Mouse (Mus musculus) hindbrain, embryonic 11.5 days (tissue): Measurements from ENCODE around the gene Map3k6. TPM values are rescaled to one million over a fixed set of nuclear protein-coding genes. Genes with fewer than 3 reads are reported as not detected.

Experiments
- ATAC-seq: fragments of 200-750 bp; cut with Nextera tagmentation; 2 replicates; pipeline ENCODE4 v1.8.0; 2017; ENCODE audit warnings: mild to moderate bottlenecking, moderate TSS enrichment, moderate library complexity; ENCODE audit not compliant: low FRiP score
- DNase-seq: peaks from one replicate; pipeline ENCODE4 v3.0.0-alpha.2; 2015; ENCODE audit warnings: low spot score
- H3K27ac ChIP-seq: fragments of 300-500 bp; sonication (generic); 2 replicates; pipeline ENCODE4 v1.5.1; 2014; ENCODE audit warnings: mild to moderate bottlenecking, low read depth, low read length
- H3K27me3 ChIP-seq: fragments of 300-500 bp; sonication (generic); 2 replicates; pipeline ENCODE4 v1.6.1; 2014; ENCODE audit warnings: mild to moderate bottlenecking, low read length, moderate library complexity, mixed read lengths; ENCODE audit not compliant: control insufficient read depth, insufficient read depth
- H3K36me3 ChIP-seq: fragments of 300-500 bp; sonication (generic); 2 replicates; pipeline ENCODE4 v1.6.1; 2014; ENCODE audit warnings: mild to moderate bottlenecking, low read length, moderate library complexity, mixed read lengths; ENCODE audit not compliant: control insufficient read depth, insufficient read depth
- H3K4me1 ChIP-seq: fragments of 300-500 bp; sonication (generic); replicated peaks from 2 replicates; pipeline ENCODE4 v1.6.1; 2014; ENCODE audit warnings: low read length, mixed read lengths; ENCODE audit not compliant: control insufficient read depth, insufficient read depth
- H3K4me2 ChIP-seq: fragments of 300-500 bp; sonication (generic); replicated peaks from 2 replicates; pipeline ENCODE4 v1.6.1; 2014; ENCODE audit warnings: mild to moderate bottlenecking, low read depth, low read length
- H3K4me3 ChIP-seq: fragments of 300-500 bp; sonication (generic); 2 replicates; pipeline ENCODE4 v1.5.1; 2014; ENCODE audit warnings: low read depth, low read length
- H3K9ac ChIP-seq: fragments of 300-500 bp; sonication (generic); 2 replicates; pipeline ENCODE4 v1.6.1; 2014; ENCODE audit warnings: low read depth, low read length
- H3K9me3 ChIP-seq: fragments of 300-500 bp; sonication (generic); 2 replicates; pipeline ENCODE4 v1.6.1; 2016; ENCODE audit warnings: low read length; ENCODE audit not compliant: control insufficient read depth
- WGBS: fragments of 180-500 bp; shearing (Covaris S2); extraction: QIAGEN DNeasy Blood & Tissue Kit; methylation state at CpG from one replicate; pipeline ENCODE4 v1.1.7; 2014; 5-methylcytosine and 5-hydroxymethylcytosine counted together
- polyA plus RNA-seq: library from polyadenylated mRNA; unstranded; fragments of >200 nt; fragmentation: Nextera tagmentation; extraction: Ambion mirVana; gene quantifications from 2 replicates; pipeline ENCODE4 v1.2.1, GENCODE M21; 2014

The Map3k6 gene
- polyA plus RNA-seq, 1 experiment from 2014 or later: 3.0 TPM

DNA sequence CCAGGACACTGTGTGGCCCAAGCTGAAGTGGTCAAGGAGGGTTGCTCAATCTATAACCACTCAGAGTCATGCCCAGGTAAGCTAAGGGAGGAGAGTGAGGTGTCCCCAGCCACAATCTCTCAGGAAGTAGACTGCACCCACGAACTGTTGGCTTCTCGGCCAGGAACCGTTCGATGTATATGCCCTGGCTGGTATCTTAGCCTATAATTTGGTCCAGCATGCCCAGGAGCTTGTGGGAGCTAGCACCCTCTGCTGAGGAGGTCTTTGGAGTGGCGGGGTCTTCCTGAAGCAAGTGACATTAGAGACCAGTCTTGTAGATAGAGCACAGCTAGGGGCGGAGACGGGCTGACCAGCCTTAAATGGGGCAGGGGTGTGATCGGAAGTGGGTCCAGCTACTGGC lies 18.9 kb upstream of the Map3k6 start:
- Histone ChIP-seq H3K4me2 (no peak overlapping the region), H3K4me1 (0 out of 2 replicates have a peak, but pooled peaks cover 2% of the 10 kb centered on the region), H3K27ac (no peak overlapping the region), H3K9ac (no peak overlapping the region), H3K4me3 (no peak overlapping the region), H3K9me3 (no peaks in the 10 kb centered on the region), H3K27me3 (peaks cover 14% of the 10 kb centered on the region), H3K36me3 (no peaks in the 10 kb centered on the region)
- no peak for ATAC-seq
- no peak for DNase-seq
- WGBS: 84% methylated on average over 8 of the region's 8 CpGs

DNA sequence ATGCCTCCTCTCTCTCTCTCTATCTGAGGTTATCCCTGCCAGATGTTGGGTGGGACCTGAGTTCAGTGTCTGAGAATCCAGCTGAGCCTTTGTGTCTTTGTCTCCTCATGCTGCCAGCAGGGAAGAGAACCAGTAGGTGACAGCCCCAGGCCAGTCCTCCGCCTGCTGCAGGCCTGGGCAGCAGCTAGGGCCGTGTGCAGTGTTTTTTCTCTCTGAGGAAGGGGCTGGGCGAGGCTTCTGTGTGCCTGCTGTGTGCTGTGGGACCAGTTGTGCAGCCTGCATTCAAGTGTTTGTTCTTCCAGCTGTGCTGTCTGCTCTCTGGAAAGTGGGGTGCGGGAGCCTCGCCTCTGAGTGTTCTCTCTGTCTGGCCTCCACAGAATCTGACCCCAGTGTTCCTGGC lies 16.7 kb upstream of the Map3k6 start:
- Histone ChIP-seq H3K4me2 (no peak overlapping the region), H3K27me3 (peaks cover 14% of the 10 kb centered on the region), H3K4me3 (no peak overlapping the region), H3K9ac (no peak overlapping the region), H3K4me1 (0 out of 2 replicates have a peak, but pooled peaks cover 2% of the 10 kb centered on the region), H3K27ac (no peak overlapping the region), H3K36me3 (no peaks in the 10 kb centered on the region), H3K9me3 (no peaks in the 10 kb centered on the region)
- ATAC-seq (no peak), DNase-seq (no peak)
- 51% methylated on average over 5 of the region's 5 CpGs for WGBS

DNA sequence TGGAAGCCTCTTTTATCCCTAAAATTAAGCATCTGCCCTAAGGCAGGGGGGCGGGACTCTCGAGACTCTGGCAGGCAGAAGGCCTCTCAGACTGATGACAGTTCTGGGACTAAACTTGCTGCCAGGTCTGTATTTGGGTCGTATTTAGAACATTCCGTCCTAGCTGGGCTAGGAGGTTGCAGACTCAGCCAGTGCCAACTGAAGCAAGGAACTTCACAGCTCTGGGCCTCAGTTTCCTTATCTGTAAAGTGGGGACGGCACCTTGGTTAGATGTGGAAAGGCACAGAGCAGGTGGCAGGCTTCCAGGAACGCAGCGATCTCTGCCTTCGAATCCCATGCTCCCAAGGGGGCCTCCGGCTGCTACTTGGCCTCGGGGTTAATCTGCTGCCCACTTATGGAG lies 14.5 kb upstream of the Map3k6 start:
- DNase-seq: no peak
- WGBS: 76% methylated on average over 10 of the region's 10 CpGs

DNA sequence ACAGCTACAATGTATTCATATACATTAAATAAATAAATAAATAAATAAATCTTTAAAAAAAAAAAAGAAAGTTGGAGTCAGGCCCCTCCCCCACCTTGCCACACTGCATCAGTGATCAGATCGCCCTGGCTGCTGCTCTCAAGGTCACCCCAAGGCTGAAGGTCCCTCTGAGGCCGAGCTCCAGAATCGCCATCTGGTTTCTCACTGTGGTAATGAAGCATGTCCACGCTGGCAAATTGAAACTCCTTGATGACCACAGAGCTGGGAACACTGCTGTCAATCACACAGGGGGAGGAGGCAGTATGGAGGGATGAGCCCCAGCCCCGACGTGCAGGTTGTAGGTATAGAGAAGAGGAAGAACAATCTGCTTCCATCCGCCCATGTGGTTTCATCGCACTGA lies 13.0 kb upstream of the Map3k6 start:
- Histone ChIP-seq H3K27ac (no peak overlapping the region), H3K4me3 (no peak overlapping the region), H3K4me2 (no peak overlapping the region), H3K36me3 (no peaks in the 10 kb centered on the region), H3K4me1 (no peaks in the 10 kb centered on the region), H3K9ac (no peak overlapping the region), H3K9me3 (no peaks in the 10 kb centered on the region), H3K27me3 (no peaks in the 10 kb centered on the region)
- 50% methylated on average over 8 of the region's 8 CpGs for WGBS
- ATAC-seq (0 out of 2 replicates have a peak, but pooled peaks have one; percentile 38), DNase-seq (peak; percentile 44)

More for the DNA sequence above, 14.5 kb upstream of the Map3k6 start:
- Histone ChIP-seq H3K36me3 (no peaks in the 10 kb centered on the region), H3K4me3 (no peak overlapping the region), H3K9me3 (no peaks in the 10 kb centered on the region), H3K9ac (no peak overlapping the region), H3K27ac (no peak overlapping the region), H3K4me2 (no peak overlapping the region), H3K27me3 (peaks cover 3% of the 10 kb centered on the region), H3K4me1 (no peaks in the 10 kb centered on the region)
- ATAC-seq: no peak

DNA sequence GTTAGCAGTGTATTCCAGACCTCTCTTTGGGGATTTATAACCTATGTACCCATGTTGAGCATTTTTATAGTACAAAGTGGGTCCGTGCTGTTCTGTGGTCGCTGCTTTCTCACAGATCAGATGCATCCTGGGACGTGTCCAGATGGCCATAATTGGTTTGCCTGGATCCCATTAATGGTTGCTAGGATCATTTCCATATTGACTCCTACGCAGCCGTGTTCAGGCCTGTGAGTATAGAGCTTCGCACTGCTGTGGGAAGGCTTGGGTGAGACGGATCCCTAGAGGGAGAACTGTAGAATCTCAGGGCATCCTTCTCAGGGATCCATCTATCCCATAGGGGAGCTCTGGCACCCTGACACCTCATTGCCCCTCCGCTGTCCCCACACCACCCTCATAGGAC lies 11.0 kb upstream of the Map3k6 start:
- Histone ChIP-seq H3K27me3 (no peaks in the 10 kb centered on the region), H3K4me3 (no peak overlapping the region), H3K27ac (no peak overlapping the region; the same call in 1 of the 2 replicates), H3K9ac (no peak overlapping the region), H3K4me2 (no peak overlapping the region), H3K36me3 (no peaks in the 10 kb centered on the region), H3K4me1 (no peaks in the 10 kb centered on the region), H3K9me3 (no peaks in the 10 kb centered on the region)
- 64% methylated on average over 8 of the region's 8 CpGs for WGBS
- ATAC-seq (no peak), DNase-seq (no peak)

DNA sequence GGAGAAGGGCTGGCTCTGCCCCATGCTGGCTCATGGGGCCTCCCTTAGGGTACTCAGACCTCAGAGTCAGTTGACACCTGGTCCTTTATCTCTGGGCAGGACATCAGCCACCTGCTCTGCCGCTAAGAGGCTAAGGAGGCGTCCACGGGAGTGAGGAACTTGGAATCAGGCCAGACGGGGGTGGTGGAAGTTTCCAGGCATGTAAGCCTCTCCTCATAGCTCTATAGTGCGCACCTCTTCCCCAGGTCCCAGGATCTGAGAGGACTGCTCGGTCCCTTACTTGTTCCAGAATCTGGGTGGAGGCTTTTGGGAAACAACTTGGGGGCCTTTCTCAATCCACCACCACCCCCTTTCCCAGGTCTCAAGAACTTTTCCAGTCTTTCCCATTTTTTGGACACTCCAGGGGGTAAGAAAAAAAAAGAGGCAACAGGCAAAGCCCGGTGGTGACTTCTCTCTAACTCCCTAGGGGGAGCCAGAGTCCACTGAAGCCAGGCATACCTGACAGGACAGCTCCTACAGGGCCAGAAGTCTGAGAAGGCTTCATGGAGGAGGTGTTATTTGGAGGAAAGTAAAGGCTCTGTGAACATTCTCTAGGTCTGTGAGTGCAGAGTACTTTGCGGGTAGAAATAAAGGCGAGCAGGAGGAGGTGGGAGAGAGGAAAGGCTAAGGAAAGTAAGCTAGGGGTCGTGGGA lies 7.2 kb upstream of the Map3k6 start:
- Histone ChIP-seq H3K4me3 (no peak overlapping the region), H3K27me3 (no peaks in the 10 kb centered on the region), H3K27ac (no peak overlapping the region), H3K36me3 (no peaks in the 10 kb centered on the region), H3K4me1 (no peaks in the 10 kb centered on the region), H3K9ac (no peak overlapping the region), H3K4me2 (no peak overlapping the region), H3K9me3 (no peaks in the 10 kb centered on the region)
- ATAC-seq: no peak
- WGBS: 42% methylated on average over 10 of the region's 10 CpGs
- no peak for DNase-seq

DNA sequence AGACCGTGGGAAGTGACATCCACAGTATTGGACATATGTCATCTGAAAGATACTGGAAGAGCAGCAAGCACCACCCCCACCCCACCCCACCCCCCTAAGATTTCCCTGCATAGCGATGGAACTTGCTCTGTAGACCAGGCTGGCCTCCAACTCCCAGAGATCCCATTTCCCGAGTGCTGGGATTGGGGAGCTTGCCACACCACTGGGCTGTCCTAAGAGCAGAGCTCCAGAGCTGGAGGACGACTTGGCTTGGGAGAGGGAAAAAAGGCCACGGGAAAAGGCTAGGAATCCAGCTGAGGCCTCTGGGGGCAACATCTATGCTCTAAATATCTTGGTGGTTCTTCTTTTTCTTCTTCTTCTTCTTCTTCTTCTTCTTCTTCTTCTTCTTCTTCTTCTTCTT lies 5.8 kb upstream of the Map3k6 start:
- H3K9me3 ChIP-seq: no peaks in the 10 kb centered on the region
- no peak overlapping the region for H3K4me2 ChIP-seq
- peaks cover 2% of the 10 kb centered on the region for H3K27me3 ChIP-seq
- DNase-seq: no peak
- H3K36me3 ChIP-seq: no peaks in the 10 kb centered on the region
- no peak for ATAC-seq
- no peak overlapping the region for H3K4me3 ChIP-seq
- no peaks in the 10 kb centered on the region for H3K4me1 ChIP-seq
- WGBS: 56% methylated on average over 5 of the region's 5 CpGs
- H3K9ac ChIP-seq: no peak overlapping the region
- H3K27ac ChIP-seq: no peak overlapping the region

DNA sequence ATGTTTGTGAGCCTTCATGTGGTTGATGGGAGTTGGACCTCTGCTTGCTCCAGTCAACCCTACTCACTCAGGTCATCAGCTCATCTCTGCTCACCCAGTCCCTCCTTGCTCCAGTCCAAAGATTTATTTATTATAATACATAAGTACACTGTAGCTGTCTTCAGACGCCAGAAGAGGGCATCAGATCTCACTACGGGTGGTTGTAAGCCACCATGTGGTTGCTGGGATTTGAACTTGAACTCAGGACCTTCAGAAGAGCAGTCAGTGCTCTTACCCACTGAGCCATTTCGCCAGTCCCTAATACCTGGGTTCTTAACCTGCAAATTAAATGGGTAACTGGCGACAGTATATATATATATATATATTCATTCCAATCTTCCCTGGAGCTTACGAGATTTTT lies 5.2 kb upstream of the Map3k6 start:
- Histone ChIP-seq H3K4me3 (no peak overlapping the region), H3K4me1 (no peaks in the 10 kb centered on the region), H3K27ac (no peak overlapping the region), H3K27me3 (peaks cover 8% of the 10 kb centered on the region), H3K9ac (no peak overlapping the region), H3K9me3 (no peaks in the 10 kb centered on the region), H3K36me3 (no peaks in the 10 kb centered on the region), H3K4me2 (no peak overlapping the region)
- DNase-seq (no peak), ATAC-seq (no peak)
- WGBS: 84% methylated on average over 5 of the region's 5 CpGs

DNA sequence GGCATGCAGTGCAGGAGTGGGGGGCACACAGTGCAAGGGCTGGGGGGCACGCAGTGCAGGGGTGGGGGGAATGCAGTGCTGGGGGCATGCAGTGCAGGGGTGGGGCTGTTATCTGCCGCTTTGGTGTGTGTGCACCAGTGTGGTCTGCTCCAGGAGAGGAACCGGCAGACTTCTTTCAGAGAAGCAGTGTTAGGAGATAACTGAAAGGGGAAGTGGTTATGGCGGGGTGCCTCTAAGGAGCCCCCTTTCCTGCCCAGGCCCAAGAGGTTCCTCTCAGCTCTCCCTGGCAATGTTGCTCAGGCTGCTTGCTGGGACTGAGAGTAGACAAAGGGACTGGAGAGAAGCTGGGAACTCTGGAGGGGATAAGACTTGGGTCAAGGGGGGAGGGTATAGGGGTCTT lies 2.7 kb upstream of the Map3k6 start:
- peaks cover 21% of the 10 kb centered on the region for H3K27me3 ChIP-seq
- H3K9me3 ChIP-seq: no peaks in the 10 kb centered on the region
- no peaks in the 10 kb centered on the region for H3K4me1 ChIP-seq
- no peak overlapping the region for H3K4me2 ChIP-seq
- DNase-seq (no peak), ATAC-seq (no peak)
- WGBS: 86% methylated on average over 4 of the region's 4 CpGs
- H3K36me3 ChIP-seq: no peaks in the 10 kb centered on the region
- no peak overlapping the region for H3K27ac ChIP-seq
- H3K9ac ChIP-seq: no peak overlapping the region
- H3K4me3 ChIP-seq: no peak overlapping the region
